Mouse (Mus musculus) CH12.LX (cell line): ENCODE data around the gene Bckdha. TPM values are rescaled to one million over a fixed set of nuclear protein-coding genes. Genes with fewer than 3 reads are reported as not detected.

Experiments used
- DNase-seq: peaks from one replicate; pipeline ENCODE4 v3.0.0-alpha.2; 2013; ENCODE audit errors: extremely low read depth
- H3K27ac ChIP-seq: 2 replicates; pipeline ENCODE4 v1.5.1; 2012; ENCODE audit warnings: low read depth, mild to moderate bottlenecking, control low read depth, moderate library complexity; ENCODE audit not compliant: insufficient read depth
- H3K27me3 ChIP-seq: replicated peaks from 2 replicates; pipeline ENCODE3; 2012; ENCODE audit warnings: inconsistent platforms
- H3K36me3 ChIP-seq, 2 experiments: replicated peaks in 1 of 2; 2 replicates each; pipeline versions ENCODE3 to v1.6.1; 2012; ENCODE audit warnings: inconsistent platforms in 1 of 2, low read length in 1 of 2, mild to moderate bottlenecking in 1 of 2, mixed read lengths in 1 of 2, moderate library complexity in 1 of 2; ENCODE audit not compliant: control insufficient read depth in 1 of 2, insufficient read depth in 1 of 2
- H3K4me1 ChIP-seq, 2 experiments: 2 replicates each; pipeline ENCODE4 v1.6.1; 2012; ENCODE audit warnings: inconsistent platforms in 1 of 2, moderate library complexity in 1 of 2; ENCODE audit not compliant: insufficient read depth in 2 of 2, control insufficient read depth in 1 of 2
- H3K4me2 ChIP-seq: 2 replicates; pipeline ENCODE4 v1.6.1; 2012; ENCODE audit warnings: low read depth, mild to moderate bottlenecking, control low read depth; ENCODE audit not compliant: poor library complexity, insufficient read depth, severe bottlenecking
- H3K4me3 ChIP-seq, 3 experiments: fragments of 150-350 bp in 1 of 3; sonication (generic) in 1 of 3; replicated peaks in 1 of 3; 2 replicates each; pipeline versions ENCODE3 to v1.5.1; 2011 to 2012; ENCODE audit warnings: low read depth in 2 of 3, low read length in 2 of 3, mild to moderate bottlenecking in 2 of 3, moderate library complexity in 2 of 3, control low read depth in 1 of 3, improper control_type of control experiment in 1 of 3, inconsistent platforms in 1 of 3, mixed read lengths in 1 of 3; ENCODE audit not compliant: poor library complexity in 1 of 3
- H3K79me2 ChIP-seq: replicated peaks from 2 replicates; pipeline ENCODE4 v1.6.1; 2012; ENCODE audit warnings: mild to moderate bottlenecking, moderate library complexity; ENCODE audit not compliant: control insufficient read depth, poor library complexity, insufficient read depth, severe bottlenecking; ENCODE audit errors: extremely low read depth
- H3K9ac ChIP-seq: 2 replicates; pipeline ENCODE4 v1.6.1; 2012; ENCODE audit warnings: low read depth, mild to moderate bottlenecking, control low read depth, moderate library complexity; ENCODE audit not compliant: insufficient read depth
- H3K9me3 ChIP-seq: replicated peaks from 2 replicates; pipeline ENCODE3; 2012; ENCODE audit warnings: low read length, inconsistent platforms, mixed read lengths
- BHLHE40 ChIP-seq: IDR thresholded peaks from 2 replicates; pipeline ENCODE4 v1.6.1; 2011; ENCODE audit warnings: mild to moderate bottlenecking, low read depth, low read length, improper control_type of control experiment
- CHD1 ChIP-seq: IDR thresholded peaks from 2 replicates; pipeline ENCODE4 v1.6.1; 2012; ENCODE audit warnings: low read depth, low read length, improper control_type of control experiment, inconsistent platforms
- CHD2 ChIP-seq: IDR thresholded peaks from 2 replicates; pipeline ENCODE4 v1.6.1; 2011; ENCODE audit warnings: low read length, improper control_type of control experiment
- CTCF ChIP-seq, 2 experiments: IDR thresholded peaks in 1 of 2; conservative IDR thresholded peaks in 1 of 2; 2 replicates each; pipeline ENCODE4 v1.5.1; 2011 to 2012; ENCODE audit warnings: low read depth in 2 of 2, low read length in 2 of 2, improper control_type of control experiment in 1 of 2, inconsistent platforms in 1 of 2, mild to moderate bottlenecking in 1 of 2, moderate library complexity in 1 of 2
- E2F4 ChIP-seq: IDR thresholded peaks from 2 replicates; pipeline ENCODE4 v1.6.1; 2011; ENCODE audit warnings: low read depth, low read length, improper control_type of control experiment; ENCODE audit not compliant: insufficient replicate concordance
- ELF1 ChIP-seq: IDR thresholded peaks from 2 replicates; pipeline ENCODE4 v1.6.1; 2014; ENCODE audit warnings: low read depth, mild to moderate bottlenecking, inconsistent platforms, low read length, improper control_type of control experiment
- EP300 ChIP-seq: IDR thresholded peaks from 2 replicates; pipeline ENCODE4 v1.6.1; 2011; ENCODE audit warnings: low read length, improper control_type of control experiment
- ETS1 ChIP-seq: conservative IDR thresholded peaks from 2 replicates; pipeline ENCODE4 v1.6.1; 2012; ENCODE audit warnings: low read depth, mild to moderate bottlenecking, inconsistent platforms, low read length, improper control_type of control experiment, moderate library complexity
- GABPA ChIP-seq: IDR thresholded peaks from 2 replicates; pipeline ENCODE4 v1.6.1; 2012; ENCODE audit warnings: low read depth, low read length, improper control_type of control experiment, inconsistent platforms; ENCODE audit not compliant: insufficient replicate concordance
- HCFC1 ChIP-seq: IDR thresholded peaks from 2 replicates; pipeline ENCODE4 v1.6.1; 2012; ENCODE audit warnings: low read depth, mild to moderate bottlenecking, inconsistent platforms, low read length, improper control_type of control experiment
- IRF4 ChIP-seq: IDR thresholded peaks from 2 replicates; pipeline ENCODE4 v1.6.1; 2014; ENCODE audit warnings: low read depth, mild to moderate bottlenecking, inconsistent platforms, low read length, improper control_type of control experiment
- JUN ChIP-seq: IDR thresholded peaks from 2 replicates; pipeline ENCODE4 v1.6.1; 2011; ENCODE audit warnings: low read depth, mild to moderate bottlenecking, low read length, improper control_type of control experiment, moderate library complexity; ENCODE audit not compliant: insufficient read depth
- JUND ChIP-seq: conservative IDR thresholded peaks from 2 replicates; pipeline ENCODE4 v1.6.1; 2011; ENCODE audit warnings: low read depth, low read length, improper control_type of control experiment
- KAT2A ChIP-seq: IDR thresholded peaks from 2 replicates; pipeline ENCODE4 v1.6.1; 2012; ENCODE audit warnings: low read length, improper control_type of control experiment, inconsistent platforms; ENCODE audit not compliant: insufficient replicate concordance
- MAFK ChIP-seq: IDR thresholded peaks from 2 replicates; pipeline ENCODE4 v1.6.1; 2011; ENCODE audit warnings: low read length, improper control_type of control experiment; ENCODE audit not compliant: insufficient replicate concordance
- MAX ChIP-seq: IDR thresholded peaks from 2 replicates; pipeline ENCODE4 v1.6.1; 2011; ENCODE audit warnings: low read length, improper control_type of control experiment
- MAZ ChIP-seq: IDR thresholded peaks from 2 replicates; pipeline ENCODE4 v1.6.1; 2012; ENCODE audit warnings: low read depth, mild to moderate bottlenecking, inconsistent platforms, low read length, improper control_type of control experiment, moderate library complexity
- MEF2A ChIP-seq: IDR thresholded peaks from 2 replicates; pipeline ENCODE4 v1.6.1; 2014; ENCODE audit warnings: low read depth, mild to moderate bottlenecking, inconsistent platforms, low read length, improper control_type of control experiment, borderline replicate concordance
- MXI1 ChIP-seq: IDR thresholded peaks from 2 replicates; pipeline ENCODE4 v1.6.1; 2011; ENCODE audit warnings: mild to moderate bottlenecking, low read depth, low read length, improper control_type of control experiment
- MYC ChIP-seq: IDR thresholded peaks from 2 replicates; pipeline ENCODE4 v1.6.1; 2011; ENCODE audit warnings: low read depth, mild to moderate bottlenecking, improper control_type of control experiment, low read length
- NELFE ChIP-seq: IDR thresholded peaks from 2 replicates; pipeline ENCODE4 v1.6.1; 2011; ENCODE audit warnings: low read depth, low read length, improper control_type of control experiment
- NRF1 ChIP-seq: IDR thresholded peaks from 2 replicates; pipeline ENCODE4 v1.6.1; 2014; ENCODE audit warnings: low read depth, mild to moderate bottlenecking, inconsistent platforms, low read length, improper control_type of control experiment, moderate library complexity
- PAX5 ChIP-seq: IDR thresholded peaks from 2 replicates; pipeline ENCODE4 v1.6.1; 2012; ENCODE audit warnings: low read length, inconsistent platforms, mixed read lengths
- POLR2A ChIP-seq: IDR thresholded peaks from 2 replicates; pipeline ENCODE4 v1.6.1; 2011; ENCODE audit warnings: low read depth, mild to moderate bottlenecking, improper control_type of control experiment, low read length
- POLR2AphosphoS2 ChIP-seq: IDR thresholded peaks from 2 replicates; pipeline ENCODE4 v1.6.1; 2011; ENCODE audit warnings: low read depth, low read length, improper control_type of control experiment
- RAD21 ChIP-seq: IDR thresholded peaks from 2 replicates; pipeline ENCODE4 v1.6.1; 2011; ENCODE audit warnings: low read depth, mild to moderate bottlenecking, low read length, improper control_type of control experiment, moderate library complexity
- RCOR1 ChIP-seq: conservative IDR thresholded peaks from 2 replicates; pipeline ENCODE4 v1.6.1; 2012; ENCODE audit warnings: low read depth, mild to moderate bottlenecking, inconsistent platforms, low read length, improper control_type of control experiment
- SIN3A ChIP-seq: IDR thresholded peaks from 2 replicates; pipeline ENCODE4 v1.6.1; 2012; ENCODE audit warnings: low read length, improper control_type of control experiment, inconsistent platforms
- SMC3 ChIP-seq: IDR thresholded peaks from 2 replicates; pipeline ENCODE4 v1.6.1; 2011; ENCODE audit warnings: low read depth, low read length, improper control_type of control experiment
- TBP ChIP-seq: conservative IDR thresholded peaks from 2 replicates; pipeline ENCODE4 v1.6.1; 2011; ENCODE audit warnings: low read depth, low read length, improper control_type of control experiment
- TCF12 ChIP-seq: IDR thresholded peaks from 2 replicates; pipeline ENCODE4 v1.6.1; 2014; ENCODE audit warnings: low read depth, mild to moderate bottlenecking, inconsistent platforms, low read length, improper control_type of control experiment
- UBTF ChIP-seq: IDR thresholded peaks from 2 replicates; pipeline ENCODE4 v1.6.1; 2012; ENCODE audit warnings: low read depth, mild to moderate bottlenecking, inconsistent platforms, low read length, improper control_type of control experiment, moderate library complexity
- USF1 ChIP-seq: IDR thresholded peaks from 2 replicates; pipeline ENCODE4 v1.6.1; 2014; ENCODE audit warnings: low read depth, mild to moderate bottlenecking, inconsistent platforms, low read length, improper control_type of control experiment
- USF2 ChIP-seq: conservative IDR thresholded peaks from 2 replicates; pipeline ENCODE4 v1.6.1; 2011; ENCODE audit warnings: low read depth, low read length, improper control_type of control experiment
- ZC3H11A ChIP-seq: IDR thresholded peaks from 2 replicates; pipeline ENCODE4 v1.6.1; 2012; ENCODE audit warnings: low read depth, mild to moderate bottlenecking, inconsistent platforms, low read length, improper control_type of control experiment
- ZKSCAN1 ChIP-seq: IDR thresholded peaks from 2 replicates; pipeline ENCODE4 v1.6.1; 2012; ENCODE audit warnings: low read depth, inconsistent platforms, low read length, improper control_type of control experiment, borderline replicate concordance
- ZMIZ1 ChIP-seq: IDR thresholded peaks from 2 replicates; pipeline ENCODE4 v1.6.1; 2012; ENCODE audit warnings: low read depth, mild to moderate bottlenecking, inconsistent platforms, low read length, improper control_type of control experiment
- ZNF384 ChIP-seq: IDR thresholded peaks from 2 replicates; pipeline ENCODE4 v1.6.1; 2012; ENCODE audit warnings: low read depth, low read length, improper control_type of control experiment, inconsistent platforms
- dilution Hi-C: fragments of 300-500 bp; cut with MboI; formaldehyde crosslinking; loops from 2 replicates; pipeline ENCODE4 v1.14.3; 2020; ENCODE audit warnings: low sequenced_read_pairs; ENCODE audit not compliant: extremely low pct_unique_long_range_greater_than_20kb, extremely low pct_ligation_motif_present
- in situ Hi-C: fragments of 300-500 bp; cut with MboI; formaldehyde crosslinking; loops from 3 replicates; pipeline ENCODE4 v1.14.3; 2019; ENCODE audit warnings: low sequenced_read_pairs, low pct_ligation_motif_present, low pct_unique_long_range_greater_than_20kb, mixed read lengths
- polyA plus RNA-seq: library from polyadenylated mRNA; unstranded; fragments of >175 nt; gene quantifications from 2 replicates; pipeline ENCODE4 v1.2.1, GENCODE M21; 2012; ENCODE audit warnings: low read depth; ENCODE audit not compliant: insufficient read length
- total RNA-seq, 2 experiments: library from RNA; depleted of rRNA; stranded (reverse); fragments of 300-350 nt in 1 of 2; fragments of >200 nt in 1 of 2; gene quantifications; 2 replicates each; pipeline ENCODE4 v1.2.3; 2012 to 2014

Gene Bckdha
- total and polyA plus RNA-seq, 3 experiments = 17.2 to 21.4 (median 19.9) TPM

GRCm38 (mm10) chr7:25647574-25648123, 11.1 kb downstream of the Bckdha start:
- H3K27me3 ChIP-seq = no peaks in the 10 kb centered on the region
- dilution Hi-C loops (no loop called here), in situ Hi-C loops (no loop called here)
- no peak overlapping the region; the same call in 1 of the 2 replicates for H3K4me2 ChIP-seq
- peak; percentile 96 for DNase-seq
- no peak overlapping the region for H3K27ac ChIP-seq
- H3K4me1 ChIP-seq = peaks cover 17 to 54% of the 10 kb centered on the region in 2 experiments
- H3K4me3 ChIP-seq = no peak overlapping the region
- no peak overlapping the region for H3K9ac ChIP-seq
- no peaks in the 10 kb centered on the region for H3K79me2 ChIP-seq
- peaks cover 0 to 3% of the 10 kb centered on the region in 2 experiments for H3K36me3 ChIP-seq
- TF ChIP-seq TBP (peak; percentile 75; the same call in 1 of the 2 replicates), KAT2A (no peak), NELFE (0 out of 2 replicates have a peak, but pooled peaks have one; percentile 21), E2F4 (no peak), SIN3A (peak; percentile 68; the same call in 1 of the 2 replicates), USF2 (no peak), ZNF384 (peak; percentile 52), MAZ (no peak), POLR2AphosphoS2 (no peak), HCFC1 (peak; percentile 38), ETS1 (peak; percentile 82), UBTF (peak; percentile 80; the same call in 1 of the 2 replicates), PAX5 (no peak), JUND (peak; percentile 86), IRF4 (peak; percentile 97), ZKSCAN1 (no peak), JUN (peak; percentile 69), NRF1 (peak; percentile 27; the same call in 1 of the 2 replicates), RAD21 (peak; percentile 91), EP300 (peak; percentile 95), RCOR1 (peak; percentile 77; the same call in 1 of the 2 replicates), ZC3H11A (no peak), CTCF (conservative IDR thresholded peaks at IDR 0.05 in 1 of 2, IDR thresholded peaks at IDR 0.05 in 1 of 2; ENCODE audit: low read depth in 2 of 2, low read length in 2 of 2) (peak in 1 of 2 experiments; percentile 95; a peak in 2 of 4 replicates), MYC (peak; percentile 59; the same call in 1 of the 2 replicates), CHD2 (no peak), GABPA (no peak), USF1 (no peak), MAFK (peak; percentile 87), MAX (peak; percentile 45; the same call in 1 of the 2 replicates), SMC3 (peak; percentile 80), MEF2A (peak; percentile 78), ELF1 (no peak), POLR2A (no peak), ZMIZ1 (no peak), TCF12 (peak; percentile 94), MXI1 (no peak), CHD1 (no peak), BHLHE40 (peak; percentile 86)
- TF ChIP-seq, all 38 proteins: peak for 22
- no peaks in the 10 kb centered on the region for H3K9me3 ChIP-seq
